Mouse (Mus musculus): ENCODE data around the gene Ahctf1.
"Not testable (repeated sequence)": the region's sequence is repeated elsewhere in the genome, so short reads cannot be mapped to it uniquely, and the experiment has no call there.

Ahctf1 gene

DNA sequence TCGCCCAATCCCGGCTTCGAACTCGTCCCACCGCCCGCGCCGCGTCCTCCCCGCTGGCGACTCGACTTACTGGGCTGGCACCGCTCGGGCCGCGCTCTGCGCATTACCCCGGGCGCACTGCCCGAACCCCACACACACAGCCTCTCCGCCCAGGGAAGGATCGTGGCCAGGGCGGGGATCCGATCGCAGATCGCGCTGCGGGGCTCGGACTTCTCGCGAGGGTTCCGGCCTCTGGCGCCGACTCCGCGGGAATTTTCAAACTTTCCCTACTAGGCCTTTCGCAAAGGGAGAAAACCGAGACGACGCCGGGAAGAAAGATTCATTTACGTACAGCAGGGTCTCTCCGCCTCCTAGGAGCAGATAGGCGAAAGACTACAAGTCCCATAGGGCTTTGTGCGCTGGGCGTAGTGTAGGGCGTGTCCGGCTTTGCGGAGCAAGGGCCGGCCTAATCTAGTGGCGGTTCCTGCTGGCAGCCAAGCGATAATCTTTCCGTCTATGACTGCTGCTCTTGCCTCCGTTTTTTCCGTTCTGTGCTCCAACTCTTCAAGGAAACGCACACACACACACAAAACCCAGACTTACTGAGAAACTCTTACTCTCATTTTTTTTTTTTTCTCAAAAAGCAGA, at the start of gene Ahctf1:
Ahctf1 (minus strand) TSS at position 168 of the 627 bp plus-strand sequence.
- peak; percentile 95 for DNase-seq (ENCODE audit: low read depth)

DNA sequence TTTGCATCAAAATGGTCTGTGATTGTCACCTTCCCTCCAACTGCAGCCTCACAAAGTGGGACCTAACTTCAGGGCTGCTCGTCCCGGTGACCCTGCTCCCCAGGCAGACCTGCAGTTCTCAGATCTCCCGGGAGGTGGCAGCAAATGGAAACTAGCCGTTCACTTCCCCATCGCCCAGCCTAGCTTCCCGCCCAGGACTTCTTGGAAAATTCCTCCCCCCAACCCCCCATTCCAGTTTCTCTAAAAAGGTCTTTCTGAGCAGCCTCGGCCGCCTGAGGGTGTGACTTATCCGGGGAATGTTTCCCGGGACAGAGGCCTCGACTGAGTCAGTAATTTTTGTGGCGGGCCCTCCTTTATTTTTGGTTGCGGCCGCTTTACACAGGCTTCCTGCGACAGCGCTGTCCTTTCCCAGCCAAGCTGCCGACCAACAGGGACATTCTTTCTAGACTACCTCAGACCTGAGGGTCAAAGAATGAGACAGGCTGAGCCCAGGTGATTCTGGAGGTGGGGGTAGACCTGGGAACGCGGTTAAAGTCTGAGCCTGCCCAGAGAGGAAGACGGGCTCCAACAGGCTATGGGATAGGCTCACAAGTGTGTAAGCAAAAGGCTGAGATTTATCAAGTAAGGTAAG, 44.4 kb upstream of the Ahctf1 start:
- peak; percentile 67 for DNase-seq (ENCODE audit: low read depth)

DNA sequence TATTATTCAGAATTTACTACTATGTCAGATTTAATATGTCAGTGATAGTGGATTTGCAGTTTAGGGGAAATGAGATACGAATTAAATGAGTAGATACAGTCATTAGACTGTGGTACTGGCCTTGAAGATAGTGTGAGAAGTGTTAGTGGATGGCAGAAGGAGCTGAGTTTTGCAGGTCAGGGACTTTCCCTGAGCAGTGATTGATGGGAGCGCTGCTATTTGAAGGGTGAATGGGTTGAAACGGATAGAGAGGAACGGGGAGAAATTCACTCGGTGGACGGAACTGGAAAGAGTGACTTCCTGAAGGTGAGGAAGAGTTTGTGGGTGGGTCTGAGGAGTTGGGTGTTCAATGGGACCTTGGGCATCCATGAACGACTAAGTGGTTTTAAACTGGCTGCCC, 43.7 kb upstream of the Ahctf1 start:
- no peak for DNase-seq (ENCODE audit: low read depth)

DNA sequence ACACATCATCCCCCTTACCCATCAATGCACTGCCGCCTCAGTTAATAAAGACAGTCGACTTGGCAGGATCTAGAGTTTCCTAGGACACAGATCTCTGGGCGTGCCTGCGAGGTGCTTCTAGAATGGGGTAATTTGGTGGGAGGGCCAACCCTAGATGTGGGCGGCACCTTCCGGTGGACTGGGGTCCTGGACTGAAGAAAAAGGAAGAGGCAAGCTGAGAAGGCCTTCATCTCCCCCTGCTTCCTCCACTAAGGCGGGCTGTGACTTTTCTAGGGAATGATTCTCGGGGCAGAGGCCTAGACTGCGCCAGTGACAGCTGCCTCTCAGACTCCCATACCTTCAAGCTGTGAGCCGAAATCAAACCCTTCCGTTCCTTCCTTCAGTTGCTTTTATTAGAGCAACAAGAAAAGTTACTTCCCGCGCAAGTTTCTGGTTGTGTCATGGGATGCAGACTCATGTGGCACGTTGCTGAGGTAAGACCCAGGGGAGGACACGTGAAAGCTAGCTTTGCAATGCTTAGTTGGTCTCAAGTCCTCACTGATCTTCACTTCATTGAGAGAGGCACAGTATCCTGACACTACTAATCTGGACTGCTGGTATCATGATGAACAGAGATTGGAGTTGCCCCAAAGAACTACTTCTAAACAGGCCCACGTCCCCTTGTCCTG, 42.5 kb upstream of the Ahctf1 start:
- DNase-seq (ENCODE audit: low read depth), result no peak

DNA sequence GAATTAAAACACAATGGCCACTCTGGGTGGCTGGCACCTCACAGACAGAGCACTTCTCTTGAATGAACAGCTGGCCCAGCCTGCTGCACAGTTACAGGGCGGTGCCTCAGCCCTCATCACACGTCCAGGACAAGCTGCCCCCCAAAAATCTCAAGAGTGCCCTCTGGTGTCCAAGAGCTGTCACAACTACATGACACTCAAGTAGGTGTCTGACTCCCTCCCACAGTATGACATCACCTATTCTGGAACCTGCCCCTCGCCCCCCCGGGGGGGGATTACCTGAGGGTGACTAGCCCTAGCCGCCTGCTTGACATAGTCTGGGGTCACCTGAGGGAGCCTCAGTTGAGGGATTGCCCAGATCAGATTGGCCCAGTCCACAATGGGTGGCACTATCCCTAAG, 41.4 kb upstream of the Ahctf1 start:
- peak; percentile 82 for DNase-seq (ENCODE audit: low read depth)

DNA sequence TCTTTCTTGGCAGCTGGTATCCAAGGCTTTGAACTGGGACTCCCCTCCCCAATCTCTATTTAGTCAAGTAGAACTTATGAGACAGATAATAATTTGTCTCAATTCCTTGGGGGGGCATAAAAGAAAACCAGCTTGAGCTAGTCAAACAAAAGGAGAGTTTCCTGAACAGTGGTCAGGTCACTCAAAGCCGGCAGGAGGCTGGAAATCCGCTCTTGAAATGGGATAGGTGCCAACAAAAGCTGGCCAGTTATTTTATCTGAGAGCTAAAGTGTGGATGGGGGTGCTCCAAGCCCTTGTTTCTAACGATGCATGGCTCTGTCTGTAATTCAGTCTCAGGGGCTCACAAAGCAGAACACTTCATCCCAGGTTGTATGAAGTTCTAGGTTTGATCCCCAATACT, 40.5 kb upstream of the Ahctf1 start:
- DNase-seq (ENCODE audit: low read depth), result no peak

DNA sequence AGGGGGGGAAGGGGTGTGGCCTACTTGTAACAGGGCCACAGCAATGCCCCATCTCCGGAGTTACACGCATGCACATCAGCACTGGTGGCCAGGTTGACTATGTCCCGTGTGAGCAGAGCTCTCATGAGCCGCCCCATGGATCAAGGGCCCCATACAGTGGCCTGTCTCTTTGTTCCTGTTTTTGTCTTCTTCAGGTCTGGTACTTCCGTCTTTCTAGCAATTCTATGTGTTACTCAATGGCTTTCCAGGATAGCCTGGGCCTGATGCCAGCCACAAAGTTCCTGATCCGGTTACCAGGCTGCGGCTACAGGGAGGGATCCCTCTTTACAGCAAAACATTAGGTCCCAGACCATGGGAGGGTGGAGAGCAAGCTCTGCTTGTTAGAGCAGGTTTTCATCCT, 39.1 kb upstream of the Ahctf1 start:
- no peak for DNase-seq (ENCODE audit: low read depth)

DNA sequence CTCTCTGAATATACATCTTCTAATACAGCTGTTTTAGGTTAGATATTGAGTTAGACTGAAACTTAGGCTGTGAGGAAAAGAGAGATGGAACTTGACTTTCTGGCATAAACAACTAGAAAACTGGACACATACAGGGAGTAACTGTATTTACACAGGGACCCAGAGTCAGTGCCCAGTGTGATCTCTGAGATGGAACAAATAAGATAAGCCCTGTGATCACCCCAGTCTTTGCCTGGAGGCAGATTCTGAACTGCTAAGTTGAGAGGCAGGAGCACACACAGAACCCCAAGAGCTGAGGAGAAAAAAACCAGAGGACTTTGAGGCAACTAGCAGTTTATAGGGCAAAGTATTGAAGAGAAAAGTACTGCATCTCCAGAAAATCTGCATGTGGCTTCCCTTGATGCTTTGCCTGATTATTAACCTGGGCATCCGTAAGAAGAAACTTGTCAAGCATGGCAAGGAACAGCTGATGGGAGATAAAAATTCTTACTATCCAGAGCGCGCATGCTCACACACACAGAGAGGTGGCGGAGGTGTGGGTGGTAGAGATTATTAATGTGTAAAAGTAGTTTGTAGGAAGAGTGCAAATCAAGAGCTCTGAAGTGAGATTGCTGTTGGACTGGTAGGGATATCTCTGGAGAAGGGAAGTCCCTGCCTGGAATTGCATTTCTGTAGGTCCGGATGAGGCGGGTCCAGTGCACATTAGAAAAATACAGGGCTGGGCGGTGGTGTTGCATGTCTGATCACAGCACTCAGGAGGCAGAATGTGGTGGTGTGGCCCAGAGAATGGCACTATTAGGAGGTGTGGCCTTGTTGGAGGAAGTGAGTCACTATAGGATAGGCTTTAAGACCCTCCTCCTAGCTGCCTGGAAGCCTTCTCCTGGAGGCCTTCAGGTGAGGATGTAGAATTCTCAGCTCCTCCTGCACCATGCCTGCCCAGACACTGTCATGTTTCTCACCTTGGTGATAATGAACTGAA, 33.2 kb upstream of the Ahctf1 start:
- DNase-seq (ENCODE audit: low read depth), result no peak

DNA sequence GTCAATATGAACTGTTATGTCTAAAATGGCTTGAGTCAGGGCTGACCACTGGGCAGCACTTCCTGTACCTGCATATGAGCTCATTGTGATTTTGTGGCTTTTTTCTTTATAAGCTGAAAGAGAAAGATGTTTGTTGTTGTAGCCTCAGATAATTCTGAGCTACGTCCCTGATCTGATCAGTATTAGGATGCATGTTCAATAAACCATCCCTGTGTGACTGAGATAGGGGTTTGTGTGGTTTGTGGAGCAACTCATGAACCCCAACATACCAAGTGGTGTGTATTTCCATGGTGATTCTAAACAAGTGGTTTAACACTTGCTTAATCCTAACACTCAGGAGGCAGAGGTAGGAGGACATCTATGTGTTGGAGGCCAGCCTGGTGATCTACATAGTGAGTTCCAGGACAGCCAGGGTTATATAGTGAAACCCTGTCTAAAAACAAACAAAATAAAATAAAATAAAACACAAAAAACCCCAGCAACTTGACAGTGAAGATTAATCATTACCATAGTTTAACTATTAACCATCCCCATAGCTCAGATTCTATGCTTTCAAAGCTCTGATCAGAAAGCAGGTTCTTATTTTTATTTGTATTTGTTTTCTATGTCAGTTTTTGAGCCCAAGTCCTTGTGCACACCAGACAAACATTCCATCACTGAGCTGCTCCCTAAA, 32.4 kb upstream of the Ahctf1 start:
- DNase-seq (ENCODE audit: low read depth), result no peak

DNA sequence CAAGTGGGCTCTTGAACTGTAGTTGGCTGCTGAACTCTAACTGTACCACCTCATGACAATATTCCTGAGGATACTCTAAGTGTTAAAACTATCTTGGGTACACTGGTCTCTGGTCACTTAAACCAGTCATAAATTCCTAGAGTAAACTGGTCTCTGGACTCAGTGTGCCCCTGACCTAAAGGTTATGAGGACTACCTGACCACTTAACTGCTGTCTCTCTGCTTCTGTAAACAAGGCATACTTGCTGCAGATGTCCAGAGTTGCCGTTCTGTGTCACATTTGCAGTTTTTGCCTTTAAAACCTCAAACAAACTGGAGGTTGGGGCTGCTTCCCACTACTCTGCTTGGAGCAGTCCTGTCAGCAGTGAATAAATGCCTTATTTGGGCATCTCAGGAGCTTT, 30.1 kb upstream of the Ahctf1 start:
- DNase-seq (ENCODE audit: low read depth), result no peak

DNA sequence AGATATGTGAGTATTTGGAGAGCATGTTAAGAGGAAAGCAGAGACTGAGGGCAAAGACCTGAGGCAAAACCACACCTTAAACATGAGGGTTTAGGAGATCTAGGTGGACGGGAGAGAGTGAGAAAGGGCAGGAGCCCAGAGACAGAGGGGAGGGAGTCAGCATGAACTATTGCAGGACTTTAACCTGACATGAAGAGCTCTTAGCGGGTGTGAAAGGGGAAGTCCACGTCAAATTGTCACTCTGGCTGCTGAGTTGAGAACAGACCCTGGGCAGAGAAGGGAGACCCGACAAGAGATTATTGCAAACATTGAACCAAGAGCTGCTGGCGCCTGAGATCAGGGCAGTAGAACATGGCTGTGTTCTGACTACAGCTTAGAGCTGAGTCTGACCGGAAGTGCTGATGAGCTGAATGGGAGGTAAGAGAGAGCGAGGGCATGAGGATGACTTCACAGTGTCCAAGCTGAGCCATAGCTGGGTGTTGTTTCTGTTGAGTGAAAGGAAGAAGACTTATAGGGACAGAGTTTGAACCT, 29.3 kb upstream of the Ahctf1 start:
- no peak for DNase-seq (ENCODE audit: low read depth)

DNA sequence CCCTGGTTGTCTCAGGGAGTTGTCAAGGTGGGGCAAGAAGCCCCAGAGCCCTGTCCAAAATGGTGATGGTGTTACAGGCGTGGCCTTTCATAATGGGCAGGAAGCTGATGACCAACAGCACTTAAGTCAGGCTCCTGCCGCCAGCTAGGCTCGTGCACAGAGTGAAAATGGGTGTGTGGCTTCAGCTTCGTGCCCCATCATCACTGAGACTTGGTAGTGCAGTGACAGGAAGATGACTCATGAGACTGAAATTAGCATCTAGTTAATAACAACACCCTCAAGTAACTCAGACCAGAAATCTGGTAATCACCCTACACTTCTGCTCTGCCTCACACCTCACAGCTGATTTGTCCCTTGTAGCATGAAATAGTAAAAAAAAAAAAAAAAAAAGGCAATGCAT, 25.4 kb upstream of the Ahctf1 start:
- DNase-seq (ENCODE audit: low read depth), result no peak

DNA sequence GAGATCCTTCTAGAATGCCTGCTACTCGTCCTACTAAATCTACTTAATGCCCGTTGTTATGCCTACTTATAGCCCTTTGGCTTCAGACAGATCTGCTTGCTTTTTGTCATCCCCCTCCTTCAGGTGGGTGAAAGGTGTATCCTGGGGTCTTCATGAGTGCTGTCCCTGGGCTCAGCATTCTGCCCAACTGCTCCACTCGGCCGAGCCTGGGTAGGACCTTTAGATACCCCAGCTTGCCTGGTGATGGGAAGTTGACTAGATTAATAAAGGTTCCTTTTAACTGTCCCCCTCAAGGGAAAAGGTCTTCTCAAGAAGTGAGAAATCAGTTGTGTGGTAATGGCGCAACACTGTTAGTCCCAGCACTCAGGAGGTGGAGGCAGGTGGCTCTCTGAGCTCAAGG, 24.6 kb upstream of the Ahctf1 start:
- no peak for DNase-seq (ENCODE audit: low read depth)

DNA sequence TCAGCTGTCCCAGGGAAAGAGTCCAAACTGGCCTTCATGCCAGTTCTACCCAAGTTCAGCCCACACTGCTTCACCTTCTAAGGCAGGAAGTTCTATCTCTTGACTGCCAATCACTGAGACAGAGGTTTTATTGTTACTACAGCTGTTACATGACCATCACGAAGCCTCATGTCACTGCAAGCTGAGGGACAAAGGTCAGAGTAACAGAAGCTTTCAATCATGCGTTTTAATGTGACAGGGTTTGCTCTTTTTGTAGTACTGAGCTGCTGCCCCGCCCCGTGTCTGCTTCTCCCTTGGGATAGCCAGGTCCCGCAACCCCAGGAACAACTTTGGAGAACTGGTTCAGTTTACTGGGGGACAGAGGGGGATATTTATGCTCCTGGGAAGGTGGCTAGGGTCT, 21.1 kb upstream of the Ahctf1 start:
- no peak for DNase-seq (ENCODE audit: low read depth)

DNA sequence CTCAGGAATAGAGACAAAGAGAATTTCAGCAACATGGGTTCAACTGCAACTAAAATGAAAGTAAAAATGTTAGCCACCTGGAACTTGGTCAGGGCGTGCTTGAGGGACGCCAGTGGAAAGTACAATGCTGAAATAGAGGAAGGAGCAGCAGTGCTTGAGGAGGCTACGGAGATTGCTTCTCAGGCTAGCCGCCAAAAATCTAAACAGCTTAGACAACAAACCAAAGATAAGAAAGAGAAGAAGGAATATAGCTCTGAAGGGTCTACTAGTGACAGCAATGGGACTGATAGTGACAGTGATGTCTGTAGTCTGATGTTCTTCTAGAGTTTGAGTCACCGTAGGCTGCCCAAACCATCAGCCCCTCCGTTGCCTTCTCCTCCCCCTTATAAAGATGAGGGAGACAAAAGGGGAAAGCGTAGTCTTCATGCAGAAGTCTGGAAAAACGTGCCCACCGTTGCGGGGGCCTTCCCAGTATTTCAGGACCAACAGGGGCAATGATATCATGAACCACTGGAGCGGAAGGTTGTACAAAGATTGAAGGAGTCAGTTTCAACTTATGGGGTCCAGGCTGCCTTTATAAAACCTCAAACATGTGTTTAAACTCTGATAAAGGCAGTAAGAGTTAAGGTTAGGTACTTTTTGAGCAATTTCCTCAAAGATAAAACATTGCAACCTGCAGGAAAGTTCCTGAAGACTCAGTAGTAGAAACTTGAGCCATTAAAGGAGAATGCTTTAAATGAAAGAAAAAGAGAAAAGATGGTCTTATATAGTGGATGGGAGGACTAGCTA, 15.2 kb upstream of the Ahctf1 start:
- not testable (repeated sequence) for DNase-seq (ENCODE audit: low read depth)

DNA sequence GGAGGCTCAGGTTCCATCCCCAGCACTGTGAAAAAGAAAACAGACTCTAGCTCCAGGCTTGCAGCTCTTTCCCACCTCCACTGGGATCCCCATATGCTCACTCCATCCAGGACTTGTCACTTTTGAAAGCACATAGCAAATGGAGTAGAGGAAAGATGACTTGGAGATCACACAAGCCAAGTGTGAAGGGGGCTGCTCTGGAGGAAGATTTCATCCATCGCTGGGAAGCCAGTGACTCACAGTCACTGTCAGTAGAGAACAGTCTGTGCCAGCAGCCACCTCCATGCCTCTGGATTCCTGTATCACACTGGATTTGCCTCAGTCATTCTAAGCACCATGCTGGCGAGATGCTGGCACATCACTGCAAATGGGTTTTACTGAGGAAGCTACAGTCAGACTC, 11.1 kb upstream of the Ahctf1 start:
- no peak for DNase-seq (ENCODE audit: low read depth)

DNA sequence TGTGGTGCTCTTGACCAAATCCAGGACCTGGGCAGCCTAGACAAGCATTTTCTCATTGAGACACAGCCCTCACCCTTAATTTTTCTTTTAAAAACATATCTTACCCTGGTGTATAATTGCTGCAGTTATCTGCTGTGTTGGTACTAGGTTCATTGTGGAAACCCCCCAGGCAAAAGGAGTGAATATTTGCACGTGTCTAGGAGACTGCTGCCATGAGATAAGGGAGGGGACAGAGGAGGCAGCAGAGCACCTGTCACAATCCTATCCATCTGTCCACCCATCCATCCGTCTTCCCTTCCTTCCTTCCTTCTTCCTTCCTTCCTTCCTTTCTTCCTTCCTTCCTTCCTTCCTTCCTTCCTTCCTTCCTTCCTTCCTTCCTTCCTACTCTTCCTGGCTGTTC, 9.9 kb upstream of the Ahctf1 start:
- no peak for DNase-seq (ENCODE audit: low read depth)

DNA sequence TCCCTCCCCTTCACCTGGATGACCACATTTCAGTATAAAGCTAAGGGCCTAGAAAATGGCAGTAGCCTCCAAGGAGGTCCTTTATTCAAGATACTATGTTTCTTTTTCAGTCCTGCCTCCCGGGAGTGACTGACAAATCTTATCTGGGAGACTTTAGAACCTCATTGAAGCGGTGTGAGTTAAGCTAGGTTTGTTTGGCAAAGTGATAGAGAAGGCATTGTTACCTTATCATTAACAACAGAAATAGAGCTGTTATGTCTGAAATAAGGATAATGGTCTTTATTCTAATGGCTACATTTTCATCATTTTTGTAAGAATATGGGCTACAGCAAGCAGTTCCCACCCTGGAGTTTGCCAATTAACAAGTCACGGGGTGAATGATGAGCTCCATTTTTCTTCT, 4.8 kb upstream of the Ahctf1 start:
- peak; percentile 55 for DNase-seq (ENCODE audit: low read depth)

DNA sequence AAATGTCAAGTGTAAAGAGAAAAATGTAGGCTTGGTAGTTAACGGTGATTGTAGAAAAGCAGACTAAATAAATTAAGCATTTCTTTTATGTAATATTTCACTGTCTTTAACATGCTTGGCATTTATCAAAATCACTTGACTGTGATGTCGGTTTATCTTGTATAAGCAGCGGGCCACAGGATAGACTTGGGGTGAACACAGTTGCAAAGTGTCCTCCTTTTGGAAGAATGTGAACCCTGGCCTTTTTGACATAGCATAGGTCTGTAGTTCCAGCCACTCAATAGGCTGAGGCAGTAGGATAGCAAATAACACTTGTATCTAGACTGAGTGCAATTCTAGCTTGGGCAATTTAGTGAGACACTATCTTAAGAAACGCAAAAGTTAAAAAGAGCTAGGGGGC, 4.0 kb upstream of the Ahctf1 start:
- no peak for DNase-seq (ENCODE audit: low read depth)

DNA sequence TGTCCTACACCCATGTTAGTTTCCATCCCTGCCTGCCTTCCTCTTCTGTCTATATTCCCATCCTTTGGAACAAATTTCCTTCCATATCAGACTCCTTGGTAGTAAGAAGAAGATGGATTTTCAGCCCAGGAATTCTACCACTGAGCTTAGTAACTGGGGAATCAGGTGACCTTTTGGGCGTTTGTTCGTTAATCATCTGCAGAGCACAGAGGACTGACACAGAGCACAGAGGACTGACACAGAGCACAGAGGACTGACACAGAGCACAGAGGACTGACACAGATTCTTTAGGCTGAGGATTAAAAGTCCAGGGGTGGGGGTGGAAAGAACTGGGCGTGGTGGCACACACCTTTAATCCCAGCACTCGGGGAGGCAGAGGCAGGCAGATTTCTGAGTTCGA, 2.3 kb upstream of the Ahctf1 start:
- DNase-seq (ENCODE audit: low read depth), result no peak

All from c-Kit-positive CD71-positive TER-119-negative erythroid progenitor cells, embryonic 14.5 days (primary cell).